Mouse (Mus musculus): Measurements from ENCODE around the gene 1700003F12Rik. TPM values are rescaled to one million over a fixed set of nuclear protein-coding genes. Genes with fewer than 3 reads are reported as not detected.

Gene 1700003F12Rik
- total RNA-seq, 2 experiments from 2014 or later: 0.70 TPM; not detected in 1

DNA sequence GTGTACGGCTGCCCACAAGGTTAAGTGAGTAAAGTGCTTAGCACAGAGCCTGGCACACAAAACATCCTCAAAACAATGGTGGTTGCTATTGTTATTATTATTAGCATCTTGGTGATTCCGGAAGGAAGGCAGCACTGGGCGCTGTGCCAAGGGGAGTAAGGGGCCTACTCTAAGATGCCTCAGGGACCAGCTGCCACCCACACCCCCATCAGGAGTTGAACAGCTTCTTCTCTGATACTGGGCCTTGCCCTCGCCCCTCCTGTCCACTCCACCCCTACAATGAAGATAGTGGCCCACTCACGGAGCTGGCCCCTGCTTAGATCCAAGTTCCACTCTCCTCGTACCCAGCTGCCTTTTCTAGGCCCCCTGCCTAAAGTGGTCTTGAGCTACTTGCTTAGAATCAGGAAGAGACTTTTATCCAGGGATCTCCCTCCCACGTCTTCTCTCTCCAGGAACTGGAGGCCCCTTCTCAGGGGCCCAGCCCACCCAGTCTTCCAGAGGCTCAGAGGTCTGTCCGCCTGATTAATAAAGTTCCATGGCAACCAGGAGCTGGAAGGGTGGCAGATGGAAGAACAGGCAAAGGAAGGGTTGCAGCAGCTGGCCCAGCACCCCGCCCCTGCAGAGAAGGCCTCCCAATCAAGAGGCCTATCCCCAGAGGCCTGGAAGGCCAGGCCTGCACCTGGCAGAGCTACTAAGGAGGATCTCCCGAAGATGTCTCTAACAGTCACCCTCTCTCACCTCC is 21.6 kb downstream of the 1700003F12Rik start:
- Histone ChIP-seq H3K4me3 (peak overlapping the region; percentile 71), H3K27ac (peak overlapping the region; percentile 73)
- TF ChIP-seq CTCF (IDR thresholded peaks at IDR 0.05): no peak
- intact Hi-C loops (cut with DNase I): no loop called here
- no peak for DNase-seq (ENCODE audit: extremely low spot score in 1 of 2, low spot score in 2 of 2)

DNA sequence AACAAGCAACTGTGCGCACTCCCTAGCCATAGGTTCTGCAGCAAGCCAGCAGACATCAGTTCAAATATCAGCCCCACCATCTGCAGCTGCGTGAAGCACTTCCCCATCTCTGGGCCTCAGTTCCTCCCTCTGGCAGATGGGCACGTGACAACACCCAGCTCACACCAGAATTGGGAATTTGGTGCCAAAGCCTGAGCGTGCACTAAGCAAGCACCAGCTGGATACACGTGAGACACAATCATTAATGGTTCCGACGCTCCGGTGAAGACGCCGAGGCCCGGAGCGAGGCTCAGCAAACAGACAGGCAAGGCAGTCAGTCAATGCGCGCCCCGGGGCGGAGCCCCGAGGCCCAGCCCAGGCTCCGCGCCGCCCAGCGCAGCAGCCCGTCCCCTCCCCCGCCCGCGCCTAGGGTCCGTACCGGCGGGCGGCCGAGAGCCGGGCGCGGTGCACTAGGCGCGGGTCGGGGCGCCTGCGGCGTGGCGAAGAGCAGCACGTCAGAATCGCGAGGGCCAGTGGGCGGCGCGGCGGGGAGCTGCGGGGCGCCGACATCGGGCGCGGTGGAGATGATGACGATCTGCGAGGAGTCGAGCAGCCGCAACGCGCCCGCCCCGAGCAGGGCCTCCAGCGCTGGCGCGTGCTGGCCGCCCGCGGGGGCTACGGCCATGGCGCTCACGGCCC is 22.3 kb downstream of the 1700003F12Rik start:
- H3K4me3 ChIP-seq: peak overlapping the region; percentile 71
- DNase-seq (ENCODE audit: extremely low spot score in 1 of 2, low spot score in 2 of 2): peak; percentile 52 to 61
- peak overlapping the region; percentile 73 for H3K27ac ChIP-seq
- no peak for TF ChIP-seq CTCF (IDR thresholded peaks at IDR 0.05)
- intact Hi-C loops (cut with DNase I): no loop called here

DNA sequence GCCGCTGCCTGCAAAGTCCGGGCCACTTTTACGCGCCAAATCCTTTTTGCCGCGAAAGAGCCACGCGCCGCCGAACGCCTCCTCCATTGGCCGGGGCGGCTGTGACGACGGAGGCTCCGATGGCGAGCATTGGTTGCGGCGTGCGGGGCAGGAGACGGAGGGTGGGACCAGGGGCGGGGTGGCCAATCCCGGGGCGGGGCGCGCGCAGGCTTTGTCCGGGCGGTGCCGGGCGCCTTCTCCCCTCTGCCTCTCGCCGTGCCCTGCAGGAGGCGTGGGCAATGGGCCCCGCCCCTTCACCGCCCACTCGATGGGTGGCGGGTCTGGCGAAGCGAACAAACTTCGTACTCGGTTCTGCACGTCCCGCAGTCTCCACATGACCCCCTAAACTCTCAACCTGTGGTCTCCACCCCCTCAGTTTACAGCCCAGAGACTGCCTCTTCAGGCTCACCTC is 23.0 kb downstream of the 1700003F12Rik start, which contains the start of gene E2f1:
E2f1 (minus strand) TSS at position 57 of the 451 bp plus-strand sequence.
- Histone ChIP-seq H3K27ac (peak within 1 kb of the TSS; percentile 73), H3K4me3 (peak within 1 kb of the TSS; percentile 71)
- peak; percentile 92 to 93 for DNase-seq (ENCODE audit: extremely low spot score in 1 of 2, low spot score in 2 of 2)
- intact Hi-C loops (cut with DNase I): no loop called here
- no peak; the same call in 1 of the 2 replicates for TF ChIP-seq CTCF (IDR thresholded peaks at IDR 0.05)

DNA sequence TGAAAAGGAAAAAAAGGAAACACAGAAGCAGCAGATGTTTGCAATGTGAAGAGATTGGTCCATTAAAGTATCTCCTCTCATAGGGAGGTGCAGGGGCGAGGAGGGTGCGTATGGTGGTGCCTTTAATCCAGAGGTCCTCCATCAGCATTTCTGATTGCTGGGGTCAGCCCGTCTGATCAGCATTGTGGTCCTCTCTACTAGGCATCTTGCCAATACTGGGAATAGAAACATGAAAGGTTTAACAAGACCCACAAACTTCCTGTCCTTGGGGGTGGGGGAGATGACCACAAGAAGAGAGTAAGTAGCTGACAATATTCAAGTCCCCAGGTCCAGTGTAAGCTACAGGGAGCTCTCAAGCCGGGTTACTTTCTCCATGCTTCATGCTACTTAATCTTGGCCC is 23.8 kb downstream of the 1700003F12Rik start:
- no peak overlapping the region for H3K27ac ChIP-seq
- intact Hi-C loops (cut with DNase I): no loop called here
- DNase-seq (ENCODE audit: extremely low spot score in 1 of 2, low spot score in 2 of 2): no peak
- no peak for TF ChIP-seq CTCF (IDR thresholded peaks at IDR 0.05)
- H3K4me3 ChIP-seq: no peak overlapping the region

DNA sequence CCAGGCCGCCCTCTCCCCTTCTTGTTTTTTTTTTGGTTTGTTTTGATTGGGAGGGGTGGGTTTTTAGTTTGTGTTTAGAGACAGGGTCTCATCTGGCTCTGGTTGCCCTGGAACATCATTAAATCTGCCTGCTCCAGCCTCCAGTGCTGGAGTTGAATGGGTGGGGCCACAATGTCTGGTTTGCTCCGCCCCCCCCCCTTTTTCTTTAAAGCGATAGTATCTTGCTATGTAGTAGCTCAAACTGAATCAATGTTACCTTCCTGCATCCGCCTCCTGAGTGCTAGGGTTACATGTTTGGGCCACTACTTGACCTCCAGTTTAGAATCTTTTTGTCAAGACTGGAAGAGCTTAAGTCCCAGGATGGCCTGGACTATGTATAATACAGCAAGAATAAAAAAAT is 24.4 kb downstream of the 1700003F12Rik start:
- no peak for TF ChIP-seq CTCF (IDR thresholded peaks at IDR 0.05)
- H3K27ac ChIP-seq: no peak overlapping the region
- intact Hi-C loops (cut with DNase I): no loop called here
- DNase-seq (ENCODE audit: extremely low spot score in 1 of 2, low spot score in 2 of 2): no peak
- no peak overlapping the region for H3K4me3 ChIP-seq

DNA sequence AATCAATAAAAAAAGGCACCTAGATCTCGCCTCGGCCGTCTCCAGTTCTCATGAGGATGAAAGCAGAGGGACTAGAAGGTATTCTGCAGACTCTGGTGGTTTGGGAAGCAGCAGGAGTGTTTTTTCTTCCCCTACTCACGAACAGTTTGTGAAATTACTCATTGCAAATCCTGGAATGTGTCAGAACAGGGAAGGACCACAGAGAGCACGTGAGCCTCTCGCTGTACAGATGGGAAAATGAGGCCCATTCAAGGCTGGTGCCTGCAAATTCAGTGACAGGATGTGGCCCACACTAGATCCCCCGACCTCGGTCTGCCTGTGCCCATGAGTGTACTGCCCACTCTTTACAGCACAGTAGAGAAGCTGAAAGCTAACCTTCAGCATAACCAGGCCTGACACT is 25.1 kb downstream of the 1700003F12Rik start:
- intact Hi-C loops (cut with DNase I): no loop called here
- TF ChIP-seq CTCF (IDR thresholded peaks at IDR 0.05): no peak
- no peak for DNase-seq (ENCODE audit: extremely low spot score in 1 of 2, low spot score in 2 of 2)
- Histone ChIP-seq H3K27ac (peak overlapping the region; percentile 44), H3K4me3 (no peak overlapping the region)

DNA sequence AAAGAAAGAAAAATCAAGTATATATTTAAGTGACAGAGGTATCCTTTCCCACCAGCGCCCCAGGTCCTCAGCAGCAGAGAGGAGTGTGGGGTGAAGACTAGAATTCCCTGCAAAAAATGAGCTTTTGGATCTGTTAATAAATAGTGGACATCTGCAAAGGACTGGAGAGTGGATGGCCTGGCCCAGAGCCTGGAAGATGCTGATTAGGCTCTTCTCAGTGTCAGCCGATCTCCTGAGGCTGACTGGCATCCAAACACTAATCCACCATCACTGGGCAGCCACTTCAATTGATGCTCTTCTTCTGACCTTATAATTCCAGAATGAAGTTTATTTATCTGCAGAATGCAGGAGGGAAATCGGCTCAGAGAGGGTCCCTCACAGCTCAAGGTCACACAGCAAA is 26.1 kb downstream of the 1700003F12Rik start:
- Histone ChIP-seq H3K27ac (no peak overlapping the region), H3K4me3 (no peak overlapping the region)
- intact Hi-C loops (cut with DNase I): no loop called here
- no peak for DNase-seq (ENCODE audit: extremely low spot score in 1 of 2, low spot score in 2 of 2)
- no peak for TF ChIP-seq CTCF (IDR thresholded peaks at IDR 0.05)

DNA sequence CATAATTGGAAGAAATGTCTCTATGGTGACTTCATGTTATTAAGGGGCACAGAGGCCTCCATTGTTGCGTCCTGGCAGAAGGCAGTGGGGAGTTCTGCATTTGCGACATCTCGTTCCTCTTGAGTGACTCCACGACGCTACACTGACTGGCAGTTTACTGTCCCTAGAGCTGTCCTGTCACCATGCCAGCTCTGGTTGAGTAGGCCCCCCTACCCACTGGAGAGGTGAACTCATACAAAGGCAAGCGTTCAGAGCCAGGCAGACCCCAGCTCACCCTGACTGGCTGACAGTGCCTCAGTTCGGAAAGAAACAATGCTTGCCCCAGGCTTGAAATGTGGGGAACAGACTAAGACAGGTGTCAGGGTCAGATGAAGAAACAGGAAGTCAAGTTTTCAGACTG is 27.4 kb downstream of the 1700003F12Rik start:
- no peak overlapping the region for H3K27ac ChIP-seq
- no peak overlapping the region for H3K4me3 ChIP-seq
- no peak for DNase-seq (ENCODE audit: extremely low spot score in 1 of 2, low spot score in 2 of 2)
- intact Hi-C loops (cut with DNase I): no loop called here
- no peak for TF ChIP-seq CTCF (IDR thresholded peaks at IDR 0.05)

DNA sequence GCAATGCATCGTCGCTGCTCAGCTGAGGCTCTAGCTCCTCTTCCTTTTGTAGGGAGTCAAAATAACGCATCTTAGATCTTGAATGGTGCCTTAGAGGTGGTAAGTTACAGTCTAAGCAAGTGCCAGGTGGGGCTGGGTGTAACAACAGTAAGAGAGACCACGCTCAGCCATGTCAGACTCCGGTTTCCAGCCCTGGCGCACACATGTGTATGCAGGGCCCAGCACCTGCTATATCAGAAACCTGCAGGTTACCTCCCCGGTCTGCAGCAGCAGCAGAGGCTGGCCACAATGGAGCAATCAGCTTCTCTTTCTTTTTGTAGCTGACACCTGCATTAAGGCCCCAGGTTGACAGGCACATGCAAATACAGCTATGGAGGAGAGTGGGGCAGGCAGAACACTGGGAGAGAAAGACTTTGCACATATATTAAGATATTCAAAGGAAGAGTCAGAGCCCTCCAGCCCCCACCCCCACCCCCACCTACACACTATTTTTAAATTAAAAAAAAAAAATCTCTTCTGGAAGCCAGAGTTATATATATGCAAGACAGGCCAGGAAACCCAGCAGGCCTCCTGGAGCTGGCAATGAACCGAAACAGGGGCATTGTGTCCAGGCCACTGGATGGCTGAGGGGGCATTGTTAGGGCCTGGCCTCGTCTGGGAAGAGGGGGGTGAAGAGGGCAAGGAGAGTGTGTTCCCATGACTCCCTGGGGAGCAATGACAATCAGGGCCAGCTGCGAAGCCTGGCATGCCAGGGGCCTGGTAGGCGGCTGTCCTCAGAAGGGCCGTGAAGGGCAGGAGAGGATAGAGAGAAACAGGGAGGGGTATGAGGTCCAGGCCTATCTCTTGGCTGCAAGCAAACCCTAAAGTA is 30.2 kb downstream of the 1700003F12Rik start:
- Histone ChIP-seq H3K4me3 (no peak overlapping the region), H3K27ac (no peak overlapping the region)
- DNase-seq (ENCODE audit: extremely low spot score in 1 of 2, low spot score in 2 of 2): no peak
- intact Hi-C loops (cut with DNase I): no loop called here
- TF ChIP-seq CTCF (IDR thresholded peaks at IDR 0.05): no peak

DNA sequence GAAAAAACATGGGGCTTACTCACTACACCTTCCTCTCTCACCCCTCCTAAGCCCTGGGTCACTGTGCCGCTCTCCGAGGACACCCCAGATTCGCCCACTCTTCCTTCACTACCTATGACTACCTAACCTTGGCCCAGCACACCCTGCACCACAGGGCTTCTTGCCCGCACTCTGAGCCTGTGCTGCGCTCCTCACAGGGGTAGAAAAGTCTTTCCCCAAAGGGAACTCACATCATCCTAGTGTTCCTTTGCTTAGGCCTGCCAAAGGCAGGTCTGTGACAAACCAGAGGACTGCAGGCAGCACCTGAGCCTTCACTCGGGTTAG is 30.8 kb downstream of the 1700003F12Rik start:
- DNase-seq (ENCODE audit: extremely low spot score in 1 of 2, low spot score in 2 of 2): no peak
- intact Hi-C loops (cut with DNase I): no loop called here
- H3K27ac ChIP-seq: no peak overlapping the region
- no peak overlapping the region for H3K4me3 ChIP-seq
- TF ChIP-seq CTCF (IDR thresholded peaks at IDR 0.05): no peak

DNA sequence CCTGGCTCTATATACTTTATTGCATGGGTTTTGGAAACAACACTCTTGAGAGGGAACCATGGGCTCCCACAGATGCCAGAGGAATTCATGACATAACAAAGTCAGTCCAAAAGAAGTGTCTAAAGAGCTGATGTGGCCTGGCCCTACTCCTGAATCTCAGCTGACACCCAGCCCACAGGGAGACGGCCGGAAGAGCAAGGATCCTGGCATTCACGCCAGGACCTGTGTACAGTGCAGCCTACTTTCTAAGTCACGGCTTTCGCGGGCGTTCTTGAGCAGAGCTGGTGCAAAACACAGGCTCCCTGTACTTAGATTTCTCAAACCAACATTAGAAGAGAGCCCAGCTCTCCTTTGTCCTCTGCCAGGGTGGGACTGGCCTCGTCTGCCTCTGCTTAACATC is 33.7 kb downstream of the 1700003F12Rik start:
- TF ChIP-seq CTCF (IDR thresholded peaks at IDR 0.05): no peak
- DNase-seq (ENCODE audit: extremely low spot score in 1 of 2, low spot score in 2 of 2): no peak
- Histone ChIP-seq H3K4me3 (no peak overlapping the region), H3K27ac (peak overlapping the region; percentile 0; the same call in 1 of the 2 replicates)
- intact Hi-C loops (cut with DNase I): no loop called here

DNA sequence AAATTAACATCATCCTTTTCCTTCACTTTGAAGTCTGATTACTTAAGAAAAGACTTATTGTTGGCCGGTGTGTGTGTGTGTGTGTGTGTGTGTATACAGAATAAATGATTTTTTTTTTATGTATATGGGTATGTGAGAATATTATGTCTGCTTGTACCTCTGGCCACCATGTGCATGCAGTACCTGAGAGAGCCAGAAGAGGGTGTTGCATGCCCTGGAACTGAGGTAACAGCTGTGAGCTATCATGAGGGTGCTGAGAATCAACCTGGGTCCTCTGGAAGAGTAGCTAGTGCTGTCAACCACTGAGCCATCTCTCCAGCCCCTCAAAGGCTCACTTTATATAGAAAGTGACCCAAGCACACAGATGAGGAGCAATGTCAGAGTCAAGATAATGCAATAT is 34.5 kb downstream of the 1700003F12Rik start:
- no peak for DNase-seq (ENCODE audit: extremely low spot score in 1 of 2, low spot score in 2 of 2)
- TF ChIP-seq CTCF (IDR thresholded peaks at IDR 0.05): peak; percentile 13
- intact Hi-C loops (cut with DNase I): no loop called here
- Histone ChIP-seq H3K4me3 (no peak overlapping the region), H3K27ac (no peak overlapping the region)
